Mouse (Mus musculus) adrenal gland, adult 18-20 months (tissue): ENCODE measurements around the gene Fbxw24. TPM values are rescaled to one million over a fixed set of nuclear protein-coding genes. Genes with fewer than 3 reads are reported as not detected.
"Not testable (repeated sequence)": the region's sequence is repeated elsewhere in the genome, so short reads cannot be mapped to it uniquely, and the experiment has no call there.

Experiments
- DNase-seq, 2 experiments: peaks; one replicate each; pipeline ENCODE4 v3.0.0; 2021 to 2022; ENCODE audit warnings: low spot score in 2 of 2
- long read RNA-seq, 2 experiments: library from polyadenylated mRNA; stranded (forward); transcript quantifications; one replicate each; pipeline ENCODE4 v2.0.0; 2021
- total RNA-seq, 2 experiments: library from RNA; stranded (reverse); gene quantifications; 1 replicate in 1 of 2; 2 replicates in 1 of 2; pipeline ENCODE4 v1.2.3; 2021

The Fbxw24 gene
- not detected for total RNA-seq
- long read RNA-seq, experiment 1 = 0 reads
- long read RNA-seq, experiment 2 = 0 reads

GRCm38 (mm10) chr9:109625957-109626356, at the start of gene Fbxw24:
Gene Fbxw24, minus strand, starts transcription at chr9:109626057.
- not testable (repeated sequence) for DNase-seq

- not testable (repeated sequence) for DNase-seq
These were observed 38.7 kb upstream of the Fbxw24 start, which contains the start of gene Fbxw25 for GRCm38 (mm10) chr9:109664552-109664951. Gene Fbxw25, minus strand, starts transcription at chr9:109664652.

- DNase-seq = peak; percentile 35 to 53
These were observed 19.0 kb downstream of the Fbxw24 start for GRCm38 (mm10) chr9:109606837-109607236.

GRCm38 (mm10) chr9:109602128-109602527, 23.7 kb downstream of the Fbxw24 start:
- not testable (repeated sequence) for DNase-seq

- DNase-seq = no peak
These were observed 28.6 kb downstream of the Fbxw24 start for GRCm38 (mm10) chr9:109597226-109597625.

GRCm38 (mm10) chr9:109594866-109595265, 31.0 kb downstream of the Fbxw24 start:
- DNase-seq = no peak

DNA sequence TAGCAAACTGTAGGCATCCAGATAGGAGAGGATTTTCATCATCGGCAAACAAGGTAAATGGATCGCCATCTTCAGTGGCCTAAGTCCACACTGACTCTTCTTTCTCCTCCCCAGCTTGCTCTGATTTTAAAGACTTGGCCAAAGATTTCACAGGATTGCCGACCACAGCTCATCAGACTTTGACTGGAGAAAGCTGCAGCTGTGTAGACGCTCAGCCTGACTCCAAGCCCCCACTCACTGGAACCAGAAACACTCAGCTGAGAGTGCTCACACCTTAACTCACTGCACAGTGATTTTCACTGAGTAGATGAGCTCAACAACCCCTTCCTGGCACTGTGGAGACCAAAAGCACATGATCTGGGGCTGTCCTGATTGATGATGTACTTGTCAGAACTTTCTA, 57.7 kb downstream of the Fbxw24 start, which contains the start of gene Fbxw15:
TSS of gene Fbxw15 (minus strand) at position 101 of the 400 bp plus-strand sequence.
- DNase-seq = not testable (repeated sequence)

DNA sequence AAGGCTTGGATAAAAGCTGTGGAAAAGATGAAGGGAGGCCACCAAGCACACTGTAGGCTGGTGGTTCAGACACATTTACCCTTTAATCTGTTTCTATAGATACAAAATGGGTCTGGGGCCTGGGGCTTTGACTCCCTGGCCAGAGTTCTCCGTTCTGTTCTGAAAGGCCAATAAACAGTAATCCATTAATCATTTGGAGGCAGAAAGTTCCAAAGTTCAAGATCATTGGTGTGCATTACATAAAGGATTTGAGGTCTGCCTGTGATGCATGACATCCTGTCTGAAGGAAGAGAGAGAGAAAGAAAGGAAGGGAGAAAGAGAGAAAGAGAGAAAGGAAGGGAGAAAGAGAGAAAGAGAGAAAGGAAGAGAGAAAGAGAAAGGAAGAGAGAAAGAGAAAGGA, 60.3 kb downstream of the Fbxw24 start:
- no peak for DNase-seq

DNA sequence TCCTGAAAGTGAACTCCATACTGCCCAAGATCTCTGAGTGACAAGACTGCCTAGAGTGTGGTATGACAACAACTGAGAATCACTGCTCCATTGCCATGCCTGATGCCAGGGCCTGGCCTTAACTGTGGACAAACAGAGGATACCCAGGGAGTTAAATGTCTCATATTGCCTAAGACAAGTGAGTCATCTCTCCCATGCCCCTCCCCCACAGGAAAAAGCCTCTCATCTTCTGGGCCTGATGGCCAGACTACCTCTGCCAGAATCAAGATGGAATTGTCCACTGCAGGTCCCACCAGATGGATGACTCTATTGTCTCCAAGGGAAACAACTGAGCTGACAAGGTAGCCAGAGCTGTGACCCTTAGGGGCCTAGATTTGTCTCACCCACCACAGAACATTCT, 63.8 kb downstream of the Fbxw24 start:
- not testable (repeated sequence) for DNase-seq

DNA sequence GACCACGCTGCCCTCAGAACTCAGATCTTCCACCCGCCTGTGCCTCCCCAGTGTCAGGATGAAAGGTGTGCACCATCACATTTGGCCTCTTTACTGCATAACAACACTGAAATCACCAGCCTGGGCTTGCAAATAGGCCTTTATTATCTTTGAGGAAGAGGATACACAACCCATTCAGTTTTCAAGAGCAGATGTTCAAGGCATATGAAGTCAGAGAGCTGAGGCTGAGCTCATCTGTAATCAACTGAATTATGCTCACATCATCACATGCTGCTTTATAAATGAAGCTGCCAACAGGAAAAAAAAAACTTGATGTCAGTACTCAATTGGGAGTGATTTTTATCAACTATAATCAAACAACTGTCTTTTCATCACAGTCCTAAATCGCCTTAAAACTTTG, 73.4 kb downstream of the Fbxw24 start:
- no peak for DNase-seq

Other genes with a start within 250 kb of the Fbxw24 start
- gene Fbxw22, start 221.8 kb downstream of the Fbxw24 start, total RNA-seq = not detected
- gene Fbxw16, start 176.9 kb downstream of the Fbxw24 start, total RNA-seq = not detected
- gene Fbxw19, start 130.2 kb downstream of the Fbxw24 start, total RNA-seq = not detected
- gene Fbxw15, start 57.8 kb downstream of the Fbxw24 start, total RNA-seq = not detected
- gene Fbxw25, start 38.6 kb upstream of the Fbxw24 start, total RNA-seq = not detected
- not detected for gene Fbxw18, start 76.6 kb upstream of the Fbxw24 start, total RNA-seq
- not detected for gene Fbxw26, start 120.0 kb upstream of the Fbxw24 start, total RNA-seq
- gene Fbxw27, start 164.6 kb upstream of the Fbxw24 start, total RNA-seq = not detected
- 10 to 100 TPM; 18.1 to 18.5 TPM for gene Spink8, start 186.2 kb upstream of the Fbxw24 start, total RNA-seq
- gene Nme6, start 206.7 kb upstream of the Fbxw24 start, total RNA-seq = 10 to 100 TPM; 14.7 to 15.5 TPM
- under 1 TPM in 1 of 2 experiments, not detected in 1; 0.70 TPM for gene Camp, start 223.6 kb upstream of the Fbxw24 start, total RNA-seq
- 10 to 100 TPM; 10.9 to 14.1 TPM for gene Cdc25a, start 249.5 kb upstream of the Fbxw24 start, total RNA-seq